Mouse (Mus musculus) stomach, postnatal 0 days (tissue): ENCODE results near the gene Dnajc15.

Source experiments
- CTCF ChIP-seq: IDR thresholded peaks from 2 replicates; pipeline ENCODE4 v1.5.1; 2016; ENCODE audit warnings: antibody characterized with exemption, low read depth, mild to moderate bottlenecking, moderate library complexity
- EP300 ChIP-seq: optimal IDR thresholded peaks from 2 replicates; pipeline ENCODE3; 2016; ENCODE audit warnings: antibody characterized with exemption

DNA sequence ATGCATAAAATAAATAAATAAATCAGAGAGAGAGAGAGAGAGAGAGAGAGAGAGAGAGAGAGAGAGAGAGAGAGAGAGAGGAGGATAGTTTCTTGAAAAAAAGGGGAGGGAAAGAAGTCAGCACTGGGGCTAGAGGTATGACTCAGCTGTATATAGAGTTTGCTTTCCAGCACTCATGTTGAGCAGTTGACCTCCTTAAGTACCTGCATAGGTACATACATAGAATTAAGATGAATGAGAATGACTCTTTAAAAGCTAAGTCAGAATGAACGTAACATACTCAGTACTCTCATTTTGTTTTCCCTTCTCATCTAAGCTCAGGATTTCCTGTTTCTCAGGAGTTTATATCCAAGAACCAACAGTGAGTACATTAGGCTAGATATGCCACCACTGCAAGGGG is 62.0 kb downstream of the Dnajc15 start:
- no peak for TF ChIP-seq EP300
- no peak for TF ChIP-seq CTCF
